Mouse (Mus musculus): Measurements from ENCODE around the gene Tmem181a.
"Not testable (repeated sequence)": the region's sequence is repeated elsewhere in the genome, so short reads cannot be mapped to it uniquely, and the experiment has no call there.

Gene Tmem181a

DNA sequence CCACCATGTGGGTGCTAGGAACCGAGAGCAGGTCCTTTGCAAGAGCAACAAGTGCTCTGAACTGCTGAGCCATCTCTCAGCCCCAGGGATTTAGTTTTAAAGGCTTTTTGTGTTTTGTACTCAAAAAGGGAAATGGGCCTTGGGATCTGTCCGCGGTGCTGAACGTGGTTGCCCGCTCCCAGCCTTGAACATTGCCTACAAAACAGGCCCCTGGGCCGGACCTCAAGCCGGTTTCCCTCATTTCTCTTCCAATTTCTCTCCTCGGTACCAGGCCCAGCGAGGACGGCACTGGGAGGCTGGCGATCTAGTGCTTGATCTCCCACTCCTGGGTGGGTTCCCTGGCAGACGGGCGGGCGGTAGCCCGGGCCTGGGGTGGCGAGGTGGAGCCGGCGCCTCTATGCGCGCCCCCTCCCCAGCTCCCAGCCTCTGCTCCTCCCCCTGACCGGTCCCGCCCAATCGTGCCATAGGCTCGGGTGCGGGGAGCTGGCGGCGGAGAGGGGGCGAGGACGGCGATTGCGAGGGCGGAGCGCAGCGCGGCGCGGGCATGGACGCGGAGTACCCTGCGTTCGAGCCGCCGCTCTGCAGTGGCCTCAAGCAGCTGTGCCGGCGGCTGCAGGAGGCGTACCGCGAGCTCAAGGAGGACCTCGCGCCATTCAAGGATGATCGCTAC is at the start of gene Tmem181a:
Tmem181a (plus strand) TSS at position 461 of the 670 bp plus-strand sequence.
- not testable (repeated sequence) for DNase-seq (ENCODE audit: extremely low read depth, low read depth, low spot score)

DNA sequence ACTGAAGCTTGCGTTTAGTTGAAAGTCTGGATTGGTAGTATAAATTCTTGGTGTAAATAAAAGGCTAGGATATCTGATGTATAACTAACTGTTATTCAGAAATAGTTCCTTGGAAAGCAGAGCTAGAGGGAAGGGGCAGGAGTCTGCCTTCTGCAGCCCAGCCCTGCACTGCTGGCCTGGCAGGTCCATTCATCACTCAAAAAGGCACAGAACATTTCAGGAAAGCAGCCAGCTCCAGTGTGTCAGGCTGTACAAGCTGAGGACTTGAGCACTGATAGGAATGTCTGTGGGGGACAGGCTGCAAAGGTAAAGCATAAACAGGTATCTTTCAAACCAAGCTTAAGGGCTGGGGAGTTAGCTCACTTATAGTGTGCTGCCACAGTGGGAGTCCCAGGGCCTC is 44.9 kb upstream of the Tmem181a start:
- no peak for DNase-seq (ENCODE audit: extremely low read depth, low read depth, low spot score)

DNA sequence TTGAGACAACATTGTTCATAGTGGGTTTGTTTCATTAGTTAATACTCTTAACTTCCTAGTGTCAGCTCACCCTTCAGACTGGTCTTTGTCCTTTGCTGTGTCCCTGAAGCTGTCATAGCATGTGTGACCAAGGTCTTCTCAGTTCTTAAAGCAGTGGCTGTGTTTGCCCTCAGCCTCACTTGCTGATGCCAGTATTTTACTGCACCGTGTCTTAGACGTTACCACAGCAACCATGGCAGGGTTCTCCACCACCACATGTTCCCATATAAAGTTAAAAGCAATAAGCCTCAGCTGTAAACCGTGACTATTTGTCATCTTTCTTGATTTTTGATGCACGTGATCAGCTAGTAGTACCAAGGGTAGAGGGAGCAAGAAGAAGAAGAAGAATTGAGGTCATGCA is 41.0 kb upstream of the Tmem181a start:
- DNase-seq (ENCODE audit: extremely low read depth, low read depth, low spot score): no peak

DNA sequence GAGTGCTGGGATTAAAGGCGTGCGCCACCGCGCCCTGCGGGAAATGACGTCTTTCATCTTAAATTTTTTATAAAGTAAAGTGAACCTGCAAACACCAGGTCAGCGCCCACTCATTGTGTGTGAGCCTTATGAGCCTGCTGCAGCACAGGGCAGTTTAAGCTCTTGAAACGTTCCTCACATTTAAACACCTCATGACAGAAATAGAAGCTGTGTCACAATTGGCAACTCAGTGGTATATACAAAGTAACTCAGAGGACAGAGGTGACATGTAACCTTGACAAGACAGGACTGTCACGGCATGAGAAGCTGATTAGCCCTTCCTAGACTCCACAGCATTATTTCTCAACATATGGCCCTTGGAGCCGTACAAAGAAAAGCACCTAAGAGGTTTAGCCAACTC is 40.1 kb upstream of the Tmem181a start:
- no peak for DNase-seq (ENCODE audit: extremely low read depth, low read depth, low spot score)

DNA sequence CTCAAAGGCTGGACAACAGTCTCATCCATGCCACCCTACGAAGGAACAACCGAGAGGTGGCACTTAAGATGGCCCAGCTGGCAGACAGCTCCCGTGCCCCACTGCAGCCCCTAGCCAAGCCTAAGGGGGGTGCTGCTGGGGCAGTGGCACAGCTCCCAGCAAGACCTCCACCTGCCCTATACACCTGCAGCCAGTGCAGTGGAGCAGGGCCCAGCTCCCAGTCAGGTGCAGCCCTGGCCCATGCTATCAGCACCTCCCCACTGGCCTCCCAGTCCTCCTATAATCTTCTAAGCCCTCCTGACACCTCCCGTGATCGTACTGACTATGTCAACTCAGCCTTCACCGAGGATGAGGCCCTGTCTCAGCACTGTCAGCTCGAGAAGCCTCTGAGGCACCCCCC is 24.0 kb upstream of the Tmem181a start:
- DNase-seq (ENCODE audit: extremely low read depth, low read depth, low spot score): not testable (repeated sequence)

DNA sequence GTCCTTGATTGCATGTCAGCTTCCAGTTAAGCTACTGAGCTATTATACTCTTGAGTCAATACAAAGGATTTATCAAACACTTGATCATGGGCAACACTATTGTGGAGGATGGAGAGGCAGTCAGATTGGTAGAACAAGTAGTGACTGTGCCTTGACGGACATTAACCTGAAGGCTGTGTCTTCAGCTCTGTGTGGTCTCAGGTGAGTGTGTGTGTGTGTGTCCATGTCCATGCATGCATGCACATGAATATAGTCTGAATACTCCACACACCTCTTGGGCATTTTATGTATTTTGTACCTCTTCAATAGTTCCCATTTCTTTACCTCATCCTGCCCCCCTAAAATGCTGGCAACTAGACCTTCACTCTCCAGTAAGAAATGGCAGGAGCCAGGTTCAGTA is 5.4 kb upstream of the Tmem181a start:
- DNase-seq (ENCODE audit: extremely low read depth, low read depth, low spot score): not testable (repeated sequence)

DNA sequence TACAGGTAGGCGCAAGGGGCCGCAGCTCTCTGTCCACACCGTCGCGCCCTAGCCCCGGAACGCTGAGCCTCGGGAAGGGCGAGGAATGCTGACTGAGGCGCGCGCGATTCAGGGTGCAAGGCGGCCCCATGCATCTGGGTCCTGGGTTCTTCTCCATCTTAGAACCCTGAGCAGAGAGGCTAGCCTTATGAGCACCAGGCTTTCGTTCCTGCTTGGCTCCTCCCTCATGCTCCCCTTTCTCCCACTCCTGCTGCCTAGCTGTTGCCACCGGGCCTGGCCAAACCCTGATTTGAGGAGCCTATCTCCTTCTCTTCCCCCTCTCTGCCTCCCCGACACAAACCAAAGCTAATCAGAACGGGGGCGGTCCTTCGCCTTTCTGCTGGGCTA is 403 bp downstream of the Tmem181a start:
- not testable (repeated sequence) for DNase-seq (ENCODE audit: extremely low read depth, low read depth, low spot score)

DNA sequence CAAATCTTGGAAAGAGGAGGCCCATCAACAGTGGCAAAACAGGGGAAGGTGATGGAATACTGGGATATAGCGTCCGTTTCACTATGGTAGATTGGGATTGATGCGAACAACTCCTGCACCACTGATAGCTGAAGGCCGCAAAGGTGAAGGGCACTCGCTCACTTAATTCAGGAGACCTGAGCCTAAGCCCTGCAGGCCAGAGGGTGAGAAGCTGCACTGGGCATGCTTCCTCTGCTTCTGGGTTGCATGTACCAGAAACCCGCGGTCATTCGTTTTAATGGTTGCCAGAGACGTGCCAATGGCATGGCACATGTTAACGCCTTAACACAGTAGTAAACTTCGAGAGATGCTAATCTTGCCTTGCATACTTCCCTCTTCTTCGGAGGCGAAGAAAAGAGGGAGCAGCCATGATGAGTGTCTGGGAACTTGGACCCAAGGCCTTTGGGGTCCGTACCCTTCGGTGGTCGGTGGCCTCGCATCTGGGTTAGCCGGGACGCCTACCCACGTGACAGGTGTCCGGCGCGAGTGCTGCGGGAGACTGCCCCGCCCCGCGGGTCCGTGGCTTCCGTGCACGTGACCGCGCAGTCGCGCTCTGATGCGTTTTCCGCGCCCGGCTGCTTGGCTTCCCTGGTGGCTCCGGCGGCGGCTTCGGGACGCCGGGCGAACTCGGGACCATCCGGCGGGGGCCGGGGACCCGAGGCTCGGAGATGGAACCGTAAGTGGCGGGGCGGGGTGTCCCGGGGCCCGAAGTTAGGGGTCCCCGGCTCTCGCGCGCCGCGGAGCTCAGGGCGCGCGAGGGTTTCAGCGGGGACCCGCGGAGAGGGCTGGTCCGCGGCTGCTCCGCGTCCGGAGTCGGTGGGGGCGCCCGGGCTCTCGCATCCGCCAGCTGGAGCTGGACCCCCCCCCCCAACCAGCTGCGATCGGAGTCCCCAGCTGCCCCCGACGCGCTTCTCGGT is 13.5 kb downstream of the Tmem181a start:
- not testable (repeated sequence) for DNase-seq (ENCODE audit: extremely low read depth, low read depth, low spot score)

DNA sequence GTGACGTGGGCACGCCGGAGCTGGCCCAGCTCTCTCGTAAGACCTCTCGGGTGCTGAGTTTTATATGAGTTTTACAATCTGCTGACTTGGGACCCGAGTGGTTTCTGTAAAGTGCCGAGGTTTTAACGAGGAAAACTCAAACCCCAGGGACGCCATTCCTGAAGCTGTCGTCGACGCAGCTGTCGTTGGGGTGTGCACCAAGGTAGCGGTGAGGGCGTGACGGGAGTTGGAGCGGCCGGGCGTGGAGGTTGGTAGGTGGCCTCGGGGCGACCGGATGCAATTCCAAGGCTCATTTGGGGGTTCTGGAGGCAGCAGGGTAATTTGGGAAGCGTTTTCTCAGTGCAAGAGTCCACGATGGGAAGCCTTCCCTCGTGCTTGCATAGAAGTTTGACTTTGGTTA is 14.2 kb downstream of the Tmem181a start:
- not testable (repeated sequence) for DNase-seq (ENCODE audit: extremely low read depth, low read depth, low spot score)

DNA sequence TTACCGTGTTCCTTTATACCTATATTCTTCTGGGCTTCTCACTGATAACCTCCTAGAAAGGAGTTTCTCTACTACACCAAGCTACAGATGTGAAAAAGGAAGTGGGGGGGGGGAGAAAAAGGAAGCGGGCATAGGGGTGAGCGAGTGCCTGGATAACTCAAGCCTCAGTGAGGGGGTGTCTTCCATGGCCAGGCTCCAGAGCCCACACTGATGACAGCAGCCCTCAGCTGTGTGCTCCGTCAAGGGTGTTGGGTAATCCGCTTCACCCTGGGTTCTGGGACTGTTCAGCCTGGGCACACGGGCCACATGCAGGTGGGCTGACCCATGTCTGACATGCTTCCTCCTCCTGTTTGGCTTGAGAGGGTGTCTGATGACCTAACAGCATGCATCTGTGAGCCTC is 15.3 kb downstream of the Tmem181a start:
- DNase-seq (ENCODE audit: extremely low read depth, low read depth, low spot score): not testable (repeated sequence)

DNA sequence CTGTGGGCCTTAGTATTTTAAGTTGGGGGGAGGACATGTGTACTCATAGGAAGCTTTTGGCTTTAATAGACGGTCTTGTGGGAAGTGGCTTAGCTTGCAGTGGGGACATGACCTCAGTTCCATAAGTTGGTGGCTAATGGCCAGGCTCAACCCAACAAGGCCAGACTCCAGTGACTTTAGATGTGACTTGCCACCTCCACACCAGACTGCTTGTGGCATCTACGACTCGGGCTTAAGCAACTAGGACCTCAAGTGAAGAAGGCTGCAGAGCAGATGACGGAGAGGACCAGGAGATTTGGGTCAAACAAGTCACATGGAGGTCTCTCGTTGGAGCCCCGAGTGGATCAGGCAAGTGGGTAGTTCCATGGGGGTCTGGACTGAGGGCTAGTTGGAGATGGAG is 18.0 kb downstream of the Tmem181a start:
- not testable (repeated sequence) for DNase-seq (ENCODE audit: extremely low read depth, low read depth, low spot score)

DNA sequence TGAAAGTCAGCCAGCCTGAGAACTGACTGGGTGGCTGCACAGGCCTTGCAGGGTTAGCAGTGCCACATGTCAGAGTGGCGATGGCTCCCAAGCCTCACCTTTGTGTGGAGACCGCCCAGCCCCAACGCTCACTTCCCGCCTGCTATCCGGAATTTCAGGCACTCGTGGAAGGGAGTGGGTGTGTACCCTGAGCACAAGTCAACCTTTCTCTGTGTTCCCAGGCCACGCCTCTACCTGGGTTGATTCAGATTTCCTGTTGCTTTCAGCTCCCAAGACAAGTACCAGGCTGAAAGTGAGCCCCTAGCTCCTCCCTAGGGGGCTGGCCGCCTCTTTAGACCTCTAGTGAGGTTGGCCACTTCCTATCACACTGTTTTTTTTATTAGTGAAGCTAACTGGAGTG is 22.5 kb downstream of the Tmem181a start:
- DNase-seq (ENCODE audit: extremely low read depth, low read depth, low spot score): not testable (repeated sequence)

DNA sequence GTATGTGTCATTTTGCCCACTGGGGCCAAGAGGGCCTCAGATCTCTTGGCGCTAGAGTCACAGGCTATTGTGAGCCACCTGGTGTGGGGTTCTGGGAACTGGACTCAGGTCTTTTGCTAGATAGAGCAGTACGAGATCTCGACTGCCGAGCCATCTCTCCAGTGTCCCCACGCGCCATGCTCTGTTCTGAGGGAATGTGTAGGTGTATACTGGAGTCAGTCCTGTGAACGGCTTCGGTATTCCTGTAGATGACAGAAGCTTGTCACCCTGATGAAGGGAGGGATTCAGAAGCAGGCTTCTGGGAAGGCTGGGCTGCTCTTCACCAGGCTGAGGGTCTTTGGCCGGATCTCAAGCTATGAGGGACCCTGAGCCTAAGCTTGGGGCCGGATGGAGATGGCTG is 23.1 kb downstream of the Tmem181a start:
- DNase-seq (ENCODE audit: extremely low read depth, low read depth, low spot score): not testable (repeated sequence)

DNA sequence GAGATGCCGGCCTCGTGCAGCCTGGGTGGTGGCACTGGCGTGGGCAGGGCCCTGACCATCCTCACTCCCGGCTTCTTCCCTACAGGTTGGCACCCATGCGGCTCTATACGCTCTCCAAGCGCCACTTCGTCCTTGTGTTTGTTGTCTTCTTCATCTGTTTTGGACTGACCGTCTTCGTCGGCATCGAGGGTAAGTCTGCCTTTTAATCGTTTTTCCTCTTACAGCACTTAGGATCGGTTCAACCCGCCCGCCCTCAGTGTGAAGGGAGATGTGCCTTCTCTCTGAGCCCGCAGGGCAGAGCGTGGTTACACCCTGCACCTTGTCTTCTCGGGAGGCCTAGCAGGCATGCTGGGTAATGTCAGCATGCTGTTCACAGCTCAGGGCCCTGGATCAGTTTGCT is 23.9 kb downstream of the Tmem181a start:
- DNase-seq (ENCODE audit: extremely low read depth, low read depth, low spot score): not testable (repeated sequence)

DNA sequence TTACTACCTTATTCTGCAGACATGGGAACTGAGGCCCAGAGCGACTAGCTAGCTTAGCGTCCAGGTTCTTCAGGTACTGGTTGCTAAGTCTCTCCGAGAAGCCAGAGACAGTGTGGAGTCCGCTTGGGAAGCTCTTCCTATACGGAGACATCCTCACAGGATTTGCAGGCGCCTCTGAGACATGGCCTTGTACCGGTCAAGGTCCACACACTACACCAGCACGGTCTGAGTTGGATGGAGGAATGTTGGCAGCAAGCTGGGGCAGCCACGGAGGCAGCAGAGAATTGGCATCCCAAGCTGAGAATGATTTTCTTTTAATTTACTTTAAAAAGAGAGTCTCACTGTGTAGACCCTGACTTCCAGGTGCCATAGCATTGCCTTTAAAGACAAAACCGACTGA is 26.5 kb downstream of the Tmem181a start:
- DNase-seq (ENCODE audit: extremely low read depth, low read depth, low spot score): not testable (repeated sequence)

DNA sequence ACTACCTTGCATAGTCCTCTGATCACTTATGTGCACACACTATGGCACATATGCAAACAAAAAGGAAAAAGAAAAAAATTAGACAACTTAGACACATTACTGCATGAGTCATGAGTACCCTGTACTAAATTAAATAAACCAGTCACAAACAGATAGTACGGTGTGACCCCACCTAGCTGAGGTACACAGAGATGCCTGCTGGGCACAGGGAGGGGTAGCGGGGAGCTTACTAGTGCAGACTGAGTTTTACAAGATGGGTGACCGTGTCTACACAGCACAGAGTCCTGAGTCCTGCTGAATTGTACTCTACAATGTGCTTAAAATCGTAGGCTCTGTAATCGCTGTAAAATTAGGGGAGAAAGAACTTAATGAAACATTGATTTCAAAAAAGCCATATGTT is 29.5 kb downstream of the Tmem181a start:
- DNase-seq (ENCODE audit: extremely low read depth, low read depth, low spot score): not testable (repeated sequence)

DNA sequence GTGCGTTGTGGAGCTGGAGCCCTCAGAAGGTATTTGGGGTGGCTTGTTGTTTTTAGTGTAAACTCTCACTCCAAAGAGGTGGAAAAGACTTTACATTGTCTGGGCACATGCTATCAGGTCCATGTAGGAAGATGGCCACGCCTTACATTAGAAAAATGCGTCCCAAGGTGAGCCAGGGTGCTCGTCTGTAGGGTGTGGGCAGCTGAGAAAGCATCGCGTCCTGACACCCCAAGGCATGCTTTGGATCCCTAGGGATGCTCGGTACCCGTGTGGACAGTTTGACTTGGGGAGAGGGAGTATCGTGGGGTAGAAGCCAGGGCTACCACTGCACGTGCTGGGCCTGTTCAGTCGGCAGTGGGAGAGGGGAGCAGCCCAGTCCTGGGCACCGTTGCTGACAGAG is 32.4 kb downstream of the Tmem181a start:
- DNase-seq (ENCODE audit: extremely low read depth, low read depth, low spot score): not testable (repeated sequence)

DNA sequence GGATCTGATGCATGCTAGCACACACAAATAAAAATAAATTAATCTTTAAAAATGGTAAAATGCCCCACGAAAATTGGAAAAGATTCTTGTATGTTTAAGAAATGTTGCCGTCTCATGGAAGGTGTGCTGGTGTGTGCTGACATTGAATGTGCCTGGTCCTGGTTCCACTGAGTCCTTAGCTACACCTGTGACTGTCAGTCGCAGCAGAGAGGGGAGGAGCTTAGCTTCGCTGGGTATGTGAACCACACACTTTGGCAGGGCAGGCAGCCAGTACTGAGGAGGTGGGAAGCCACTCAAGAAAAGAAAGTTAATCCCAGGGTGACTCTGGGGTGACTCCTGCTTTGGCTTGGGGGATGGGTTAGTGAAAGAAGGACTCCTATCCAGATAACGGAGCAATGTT is 37.2 kb downstream of the Tmem181a start:
- DNase-seq (ENCODE audit: extremely low read depth, low read depth, low spot score): not testable (repeated sequence)

DNA sequence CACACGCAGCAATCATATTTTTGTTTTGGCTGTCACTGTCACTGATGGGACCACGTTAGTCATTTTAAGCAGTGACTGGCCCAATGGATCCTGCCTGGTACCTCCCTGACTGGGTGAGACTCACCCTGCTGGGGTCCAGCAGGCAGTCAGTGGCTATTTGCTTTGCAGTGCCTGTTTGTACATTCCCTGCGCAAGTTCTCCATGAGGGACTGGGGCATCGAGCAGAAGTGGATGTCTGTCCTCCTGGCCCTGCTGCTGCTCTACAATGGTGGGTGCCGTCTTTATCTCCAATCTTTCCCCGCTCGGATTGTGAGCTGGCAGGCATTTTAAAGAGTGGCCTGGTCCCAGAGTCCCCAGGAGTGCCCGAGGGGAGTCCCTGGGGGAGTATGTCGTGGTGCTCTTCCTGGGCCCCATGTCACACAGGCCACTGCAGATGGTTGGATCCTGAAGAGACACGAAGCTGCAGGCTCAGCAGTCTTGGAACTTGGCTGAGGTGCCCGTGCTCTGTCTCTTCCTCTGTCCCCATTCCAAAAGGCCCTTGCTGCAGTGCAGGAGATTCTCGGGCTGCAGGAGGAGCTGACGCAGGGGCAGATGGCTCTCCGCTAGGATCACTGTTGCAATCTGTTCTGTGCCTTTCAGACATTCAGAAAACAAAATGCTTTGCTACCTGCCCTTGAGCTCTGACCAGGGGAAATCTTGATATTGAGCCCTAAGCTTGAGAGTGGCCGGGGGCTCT is 40.6 kb downstream of the Tmem181a start:
- DNase-seq (ENCODE audit: extremely low read depth, low read depth, low spot score): not testable (repeated sequence)

DNA sequence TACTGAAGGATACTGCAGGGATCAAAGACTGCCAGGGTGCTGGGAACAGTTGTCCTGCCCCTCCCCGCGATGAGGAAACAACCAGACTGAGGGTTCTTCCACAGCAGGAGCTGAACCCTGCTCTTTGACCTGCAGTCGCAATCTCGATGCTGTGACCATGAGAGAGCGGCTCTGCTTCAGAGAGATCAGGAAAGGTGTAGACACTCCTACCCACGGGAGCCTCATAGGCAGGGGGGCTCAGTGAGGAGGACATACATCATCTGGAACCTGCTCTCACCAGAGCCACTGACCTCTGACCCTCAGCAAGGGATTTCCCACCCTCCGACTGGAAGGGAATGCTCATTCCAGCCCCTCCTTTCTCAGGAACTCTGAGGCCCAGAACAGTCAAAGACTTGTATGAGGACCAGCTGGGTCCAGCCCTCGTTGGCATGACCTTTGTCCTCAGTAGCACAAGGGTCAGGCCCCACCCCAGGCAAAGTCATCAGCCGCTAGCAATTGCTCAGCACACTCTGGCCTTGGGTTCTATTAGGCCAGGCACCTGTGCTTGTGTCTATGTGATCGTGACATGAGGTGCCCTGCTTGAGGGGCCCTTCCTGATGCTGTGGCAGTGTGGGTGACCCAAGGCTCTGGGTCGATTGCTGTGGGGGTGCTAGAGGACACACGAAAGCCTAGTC is 43.7 kb downstream of the Tmem181a start:
- DNase-seq (ENCODE audit: extremely low read depth, low read depth, low spot score): not testable (repeated sequence)

DNA sequence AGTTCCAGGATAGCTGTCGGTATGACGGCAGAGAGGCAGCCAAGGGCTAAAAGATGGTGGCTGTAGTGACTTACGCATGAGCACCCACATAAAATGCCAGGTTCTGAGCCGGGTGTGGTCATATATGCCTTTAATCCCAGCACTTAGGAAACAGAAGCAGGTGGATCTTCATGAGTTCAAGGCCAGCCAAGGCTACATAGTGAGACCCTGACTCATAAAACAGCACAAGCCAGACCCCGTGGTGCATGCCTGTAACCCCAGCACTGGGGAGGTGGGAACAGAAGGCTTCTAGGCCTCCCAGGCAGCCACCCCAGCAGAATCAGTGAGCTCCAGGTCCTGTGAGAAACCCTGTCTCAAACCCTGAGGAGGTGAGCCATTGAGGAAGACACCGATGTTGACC is 48.2 kb downstream of the Tmem181a start:
- DNase-seq (ENCODE audit: extremely low read depth, low read depth, low spot score): not testable (repeated sequence)

Data from fat pad, adult 2 months (tissue).